Mouse (Mus musculus) liver, adult 2 months (tissue): ENCODE data around the gene Susd6.

Experiments used
- CTCF ChIP-seq: fragments of 200-500 bp; IDR thresholded peaks from 2 replicates; pipeline ENCODE4 v1.5.1; 2011; ENCODE audit warnings: low read depth, low read length, control low read depth
- POLR2A ChIP-seq: fragments of 200-500 bp; IDR thresholded peaks from 2 replicates; pipeline ENCODE4 v1.6.1; 2011; ENCODE audit warnings: low read length, control low read depth; ENCODE audit not compliant: insufficient read depth; ENCODE audit errors: extremely low read depth

DNA sequence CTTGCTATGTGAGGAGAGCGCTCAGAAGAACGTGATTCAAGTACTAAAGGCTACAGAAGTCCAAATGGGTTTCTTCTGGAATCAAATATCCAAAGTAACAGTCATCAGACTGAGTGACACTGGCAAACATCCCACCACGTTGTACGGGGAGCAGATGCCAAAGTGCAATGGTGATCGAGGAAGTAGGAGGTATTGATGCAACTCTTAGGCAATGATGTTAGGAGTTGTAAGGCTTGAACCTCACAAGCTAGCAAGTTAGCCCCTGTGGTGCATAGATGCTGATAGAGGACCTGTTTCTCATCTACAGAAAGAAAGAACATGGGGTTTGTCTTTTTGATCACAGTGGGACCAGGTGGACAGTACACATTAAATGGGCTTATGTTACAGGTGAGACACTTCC lies 27.3 kb upstream of the Susd6 start:
- TF ChIP-seq CTCF (no peak), POLR2A (no peak)
